Mouse (Mus musculus): ENCODE data around the gene Cdc34. TPM values are rescaled to one million over a fixed set of nuclear protein-coding genes. Genes with fewer than 3 reads are reported as not detected.

Gene Cdc34
- polyA plus RNA-seq, 1 experiment from 2014 or later: 106 TPM

DNA sequence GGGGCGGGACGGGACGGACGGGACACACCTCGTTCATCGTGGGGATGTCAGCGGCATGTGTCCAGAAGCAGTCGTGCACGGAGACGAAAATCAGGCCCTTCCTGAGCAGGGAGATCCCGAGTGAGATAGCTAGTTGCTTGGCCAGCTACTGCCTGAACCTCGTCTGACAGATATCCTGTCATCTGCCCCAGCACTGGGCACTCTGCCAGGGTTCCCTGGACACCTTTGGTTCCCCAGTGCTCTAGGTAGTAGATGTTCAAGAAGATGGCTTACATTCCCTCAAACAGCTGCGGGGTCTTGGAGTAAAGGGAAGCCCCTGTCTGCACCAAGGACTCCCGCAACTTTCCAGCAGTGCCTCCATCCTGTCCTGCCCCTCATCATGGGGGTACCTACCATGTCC is 54.7 kb downstream of the Cdc34 start:
- H3K36me3 ChIP-seq (ENCODE audit: control insufficient read depth, insufficient read depth, low read length): peaks cover 75% of the 10 kb centered on the region
- H3K4me2 ChIP-seq (ENCODE audit: low read length): no peak overlapping the region
- H3K9ac ChIP-seq (ENCODE audit: low read length): no peak overlapping the region
- ATAC-seq (ENCODE audit: insufficient number of reproducible peaks, insufficient read depth, low FRiP score, low read depth): no peak
- H3K4me3 ChIP-seq (ENCODE audit: control insufficient read depth in 1 of 2, insufficient read depth in 1 of 2, low read depth in 1 of 2, low read length in 2 of 2): no peak overlapping the region
- no peak overlapping the region for H3K27ac ChIP-seq (replicated peaks in 1 of 2; ENCODE audit: control insufficient read depth in 1 of 2, insufficient read depth in 1 of 2, low read depth in 2 of 2, low read length in 2 of 2)
- peaks cover 8% of the 10 kb centered on the region; the same call in 1 of the 2 replicates for H3K27me3 ChIP-seq (ENCODE audit: control insufficient read depth, insufficient read depth, low read length)
- peaks cover 57% of the 10 kb centered on the region for H3K9me3 ChIP-seq (ENCODE audit: control insufficient read depth, low read length)
- whole genome bisulfite sequencing: 81% methylated on average over 14 of the region's 14 CpGs
- H3K4me1 ChIP-seq (ENCODE audit: control insufficient read depth in 2 of 2, insufficient read depth in 2 of 2, low read length in 2 of 2): no peaks in the 10 kb centered on the region

Other genes starting within 250 kb of the Cdc34 start
- gene Vmn2r83, start 213.5 kb upstream of the Cdc34 start, polyA plus RNA-seq (2014; fragmentation: Nextera tagmentation; extraction: Ambion mirVana): not detected in 2 replicates
- gene Plpp2, start 148.4 kb upstream of the Cdc34 start, polyA plus RNA-seq (2014; fragmentation: Nextera tagmentation; extraction: Ambion mirVana): 10.3 TPM in 2 replicates
- 22.1 and 30.6 TPM in 2 replicates for gene Mier2, start 127.0 kb upstream of the Cdc34 start, polyA plus RNA-seq (2014; fragmentation: Nextera tagmentation; extraction: Ambion mirVana)
- not detected in 2 replicates for gene Theg, start 94.9 kb upstream of the Cdc34 start, polyA plus RNA-seq (2014; fragmentation: Nextera tagmentation; extraction: Ambion mirVana)
- gene C2cd4c, start 68.2 kb upstream of the Cdc34 start, polyA plus RNA-seq (2014; fragmentation: Nextera tagmentation; extraction: Ambion mirVana): not detected in 2 replicates
- 1.5 and 1.6 TPM in 2 replicates for gene Shc2, start 44.3 kb upstream of the Cdc34 start, polyA plus RNA-seq (2014; fragmentation: Nextera tagmentation; extraction: Ambion mirVana)
- gene Odf3l2, start 36.5 kb upstream of the Cdc34 start, polyA plus RNA-seq (2014; fragmentation: Nextera tagmentation; extraction: Ambion mirVana): not detected in 2 replicates
- gene Madcam1, start 17.6 kb upstream of the Cdc34 start, polyA plus RNA-seq (2014; fragmentation: Nextera tagmentation; extraction: Ambion mirVana): 1.00 and 1.8 TPM in 2 replicates
- gene Tpgs1, start 12.8 kb upstream of the Cdc34 start, polyA plus RNA-seq (2014; fragmentation: Nextera tagmentation; extraction: Ambion mirVana): 44.5 and 48.2 TPM in 2 replicates
- gene Gzmm, start 6.8 kb downstream of the Cdc34 start, polyA plus RNA-seq (2014; fragmentation: Nextera tagmentation; extraction: Ambion mirVana): 0.77 and 0.94 TPM in 2 replicates
- 989 and 1,200 TPM in 2 replicates for gene Bsg, start 22.3 kb downstream of the Cdc34 start, polyA plus RNA-seq (2014; fragmentation: Nextera tagmentation; extraction: Ambion mirVana)
- 0.05 and 0.19 TPM in 2 replicates for gene Hcn2, start 34.4 kb downstream of the Cdc34 start, polyA plus RNA-seq (2014; fragmentation: Nextera tagmentation; extraction: Ambion mirVana)
- gene Polrmt, start 64.4 kb downstream of the Cdc34 start, polyA plus RNA-seq (2014; fragmentation: Nextera tagmentation; extraction: Ambion mirVana): 20.2 and 27.4 TPM in 2 replicates
- 0.12 and 0.38 TPM in 2 replicates for gene Fgf22, start 72.9 kb downstream of the Cdc34 start, polyA plus RNA-seq (2014; fragmentation: Nextera tagmentation; extraction: Ambion mirVana)
- gene Rnf126, start 84.8 kb downstream of the Cdc34 start, polyA plus RNA-seq (2014; fragmentation: Nextera tagmentation; extraction: Ambion mirVana): 54.4 and 62.5 TPM in 2 replicates
- gene Fstl3, start 95.1 kb downstream of the Cdc34 start, polyA plus RNA-seq (2014; fragmentation: Nextera tagmentation; extraction: Ambion mirVana): 19.9 and 21.1 TPM in 2 replicates
- gene Prss57, start 108.8 kb downstream of the Cdc34 start, polyA plus RNA-seq (2014; fragmentation: Nextera tagmentation; extraction: Ambion mirVana): 0.08 TPM in 1 of 2 replicates, not detected in the other
- 58.3 and 68.1 TPM in 2 replicates for gene Palm, start 111.4 kb downstream of the Cdc34 start, polyA plus RNA-seq (2014; fragmentation: Nextera tagmentation; extraction: Ambion mirVana)
- gene Misp, start 138.8 kb downstream of the Cdc34 start, polyA plus RNA-seq (2014; fragmentation: Nextera tagmentation; extraction: Ambion mirVana): 0.61 and 1.5 TPM in 2 replicates
- 62.7 and 78.9 TPM in 2 replicates for gene Ptbp1, start 172.2 kb downstream of the Cdc34 start, polyA plus RNA-seq (2014; fragmentation: Nextera tagmentation; extraction: Ambion mirVana)
- gene Prtn3, start 192.3 kb downstream of the Cdc34 start, polyA plus RNA-seq (2014; fragmentation: Nextera tagmentation; extraction: Ambion mirVana): 1.4 and 2.0 TPM in 2 replicates
- gene Plppr3, start 192.4 kb downstream of the Cdc34 start, polyA plus RNA-seq (2014; fragmentation: Nextera tagmentation; extraction: Ambion mirVana): 6.9 and 9.4 TPM in 2 replicates
- 0.42 TPM in 1 of 2 replicates, not detected in the other for gene Elane, start 204.1 kb downstream of the Cdc34 start, polyA plus RNA-seq (2014; fragmentation: Nextera tagmentation; extraction: Ambion mirVana)
- gene Cfd, start 208.7 kb downstream of the Cdc34 start, polyA plus RNA-seq (2014; fragmentation: Nextera tagmentation; extraction: Ambion mirVana): not detected in 2 replicates
- gene Med16, start 226.7 kb downstream of the Cdc34 start, polyA plus RNA-seq (2014; fragmentation: Nextera tagmentation; extraction: Ambion mirVana): 34.7 TPM in 2 replicates
- 4.6 TPM in 1 of 2 replicates, not detected in the other for gene Gm26602, start 228.7 kb downstream of the Cdc34 start, polyA plus RNA-seq (2014; fragmentation: Nextera tagmentation; extraction: Ambion mirVana)
- 0.19 and 0.70 TPM in 2 replicates for gene Kiss1r, start 234.8 kb downstream of the Cdc34 start, polyA plus RNA-seq (2014; fragmentation: Nextera tagmentation; extraction: Ambion mirVana)
- gene R3hdm4, start 239.0 kb downstream of the Cdc34 start, polyA plus RNA-seq (2014; fragmentation: Nextera tagmentation; extraction: Ambion mirVana): 96.7 and 98.5 TPM in 2 replicates
- 1.9 and 2.8 TPM in 2 replicates for gene Arid3a, start 244.8 kb downstream of the Cdc34 start, polyA plus RNA-seq (2014; fragmentation: Nextera tagmentation; extraction: Ambion mirVana)

All from heart, embryonic 14.5 days (tissue).